Mouse (Mus musculus) retina, adult 2 months (tissue): ENCODE measurements around the gene Hoxa7.

Experiments
- DNase-seq: peaks from one replicate; pipeline ENCODE4 v3.0.0-alpha.2; 2012; ENCODE audit warnings: low read depth, low spot score

The Hoxa7 gene

GRCm38 (mm10) chr6:52239625-52240388 lies 18.2 kb upstream of the Hoxa7 start:
- DNase-seq, result no peak

GRCm38 (mm10) chr6:52238976-52239375 lies 17.3 kb upstream of the Hoxa7 start:
- DNase-seq, result no peak

- DNase-seq, result no peak
Observed at GRCm38 (mm10) chr6:52238155-52238545, 16.5 kb upstream of the Hoxa7 start.

- no peak for DNase-seq
Observed at GRCm38 (mm10) chr6:52237346-52238154, 15.9 kb upstream of the Hoxa7 start.

GRCm38 (mm10) chr6:52236806-52237205 lies 15.2 kb upstream of the Hoxa7 start:
- DNase-seq, result no peak

GRCm38 (mm10) chr6:52235866-52236265 lies 14.2 kb upstream of the Hoxa7 start:
- no peak for DNase-seq

GRCm38 (mm10) chr6:52235267-52235666 lies 13.6 kb upstream of the Hoxa7 start:
- no peak for DNase-seq

- DNase-seq, result no peak
Observed at GRCm38 (mm10) chr6:52234428-52235140, 12.9 kb upstream of the Hoxa7 start.

- no peak for DNase-seq
Observed at GRCm38 (mm10) chr6:52233546-52234427, 12.1 kb upstream of the Hoxa7 start.

- no peak for DNase-seq
Observed at GRCm38 (mm10) chr6:52232984-52233545, 11.4 kb upstream of the Hoxa7 start.

GRCm38 (mm10) chr6:52232568-52232965 lies 10.9 kb upstream of the Hoxa7 start:
- no peak for DNase-seq

GRCm38 (mm10) chr6:52231885-52232567 lies 10.4 kb upstream of the Hoxa7 start:
- DNase-seq, result no peak

- no peak for DNase-seq
Observed at GRCm38 (mm10) chr6:52230516-52231165, 9.0 kb upstream of the Hoxa7 start, which contains the start of gene Hoxa9. Gene Hoxa9, minus strand, starts transcription at chr6:52231089.

GRCm38 (mm10) chr6:52229558-52230416 lies 8.1 kb upstream of the Hoxa7 start:
- DNase-seq, result no peak

- DNase-seq, result no peak
Observed at GRCm38 (mm10) chr6:52228475-52229465, 7.1 kb upstream of the Hoxa7 start.

GRCm38 (mm10) chr6:52227470-52228222 lies 6.0 kb upstream of the Hoxa7 start:
- no peak for DNase-seq
